Mouse (Mus musculus): ENCODE data around the gene Lrrk2.

- TF ChIP-seq CTCF (IDR thresholded peaks at IDR 0.05; ENCODE audit: low read depth): no peak
- no peak for TF ChIP-seq EP300 (IDR thresholded peaks at IDR 0.05; ENCODE audit: low read depth)
Measured at GRCm38 (mm10) chr15:91634236-91634635, 38.7 kb upstream of the Lrrk2 start.

All from liver, embryonic 14.5 days (tissue).